ENCODE assay signal across 10 mouse cellular contexts in the genomic region with DNA sequence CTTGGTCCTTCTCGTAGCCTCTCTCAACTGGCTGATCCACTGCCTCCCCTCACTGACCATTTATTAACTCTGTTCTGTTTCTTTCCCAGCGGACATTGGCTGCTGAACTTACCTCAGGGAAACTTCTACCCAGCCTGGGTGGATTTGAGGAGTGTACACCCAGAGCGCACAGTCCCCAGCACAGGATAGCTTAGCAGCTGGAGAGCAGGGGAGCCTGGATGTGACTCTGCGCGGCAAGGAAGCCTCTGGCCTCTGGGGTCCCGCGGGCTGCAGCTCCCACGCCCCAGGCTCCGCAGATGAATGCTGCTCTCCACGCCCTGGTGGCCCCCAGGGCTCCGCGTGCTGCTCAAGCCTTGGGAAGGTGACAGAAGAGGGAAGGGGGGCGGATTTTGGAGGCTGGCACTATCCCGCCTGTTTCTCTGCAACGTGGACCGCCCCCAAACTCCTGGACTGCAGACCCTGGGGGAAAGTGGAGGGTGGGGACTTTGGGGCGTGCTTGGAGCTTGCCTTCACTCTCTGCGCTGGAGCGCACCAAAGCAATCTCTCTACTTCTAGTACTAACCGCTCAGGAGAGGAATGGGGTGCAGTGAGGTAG. TPM values are rescaled to one million over a fixed set of nuclear protein-coding genes. Genes with fewer than 3 reads are reported as not detected.
DNase-seq lines count a peak whose midpoint lies in the region; ATAC-seq lines count a peak whose summit lies in the region.
"Had no signal": no experiment of that assay in that cellular context is flagged by ENCODE, and none has a peak within 500 bp of the region (broad histone marks: within the 10 kb centered on the region; RNA-seq: fewer than 3 reads in every experiment).

Col6a6 (minus strand) TSS at position 370 of the 595 bp plus-strand sequence.

- no peak within 1 kb of the TSS; the same call in 1 of the 2 replicates for H3K9ac ChIP-seq in embryonic facial prominence, embryonic 15.5 days
- no peak within 1 kb of the TSS for H3K9ac ChIP-seq in midbrain, embryonic 11.5 days (ENCODE audit: low read length)

- H3K4me1 ChIP-seq in embryonic facial prominence, embryonic 15.5 days, result peaks cover 9% of the 10 kb centered on the region; the same call in 1 of the 2 replicates
- 0 out of 2 replicates have a peak, but pooled peaks cover 2% of the 10 kb centered on the region for H3K4me1 ChIP-seq in midbrain, embryonic 11.5 days (ENCODE audit: control insufficient read depth, insufficient read depth, low read length)

- H3K4me3 ChIP-seq in embryonic facial prominence, embryonic 15.5 days (replicated peaks), result peak within 1 kb of the TSS; percentile 34
- no peak within 1 kb of the TSS for H3K4me3 ChIP-seq in midbrain, embryonic 11.5 days (ENCODE audit: low read depth, low read length)

- peaks cover 11% of the 10 kb centered on the region for H3K27me3 ChIP-seq in embryonic facial prominence, embryonic 15.5 days
- no peaks in the 10 kb centered on the region; the same call in 1 of the 2 replicates for H3K27me3 ChIP-seq in midbrain, embryonic 11.5 days (ENCODE audit: control insufficient read depth, insufficient read depth, low read length)

- WGBS in embryonic facial prominence, embryonic 15.5 days, result 11% methylated on average over 20 of the region's 20 CpGs
- WGBS in midbrain, embryonic 11.5 days, result 17% methylated on average over 20 of the region's 20 CpGs

- no peaks in the 10 kb centered on the region for H3K36me3 ChIP-seq in embryonic facial prominence, embryonic 15.5 days
- no peaks in the 10 kb centered on the region for H3K36me3 ChIP-seq in midbrain, embryonic 11.5 days (ENCODE audit: control insufficient read depth, insufficient read depth, low read length)

- no peaks in the 10 kb centered on the region for H3K9me3 ChIP-seq in embryonic facial prominence, embryonic 15.5 days (replicated peaks)
- no peaks in the 10 kb centered on the region for H3K9me3 ChIP-seq in midbrain, embryonic 11.5 days (ENCODE audit: control insufficient read depth, low read length)

- ATAC-seq in embryonic facial prominence, embryonic 15.5 days (ENCODE audit: insufficient number of reproducible peaks, low FRiP score, low TSS enrichment, low read depth), result 0 out of 2 replicates have a peak, but pooled peaks have one; percentile 29
- ATAC-seq in midbrain, embryonic 11.5 days (ENCODE audit: low FRiP score), result no peak

- peak within 1 kb of the TSS; percentile 50 for H3K4me2 ChIP-seq in embryonic facial prominence, embryonic 15.5 days (replicated peaks)
- peak within 1 kb of the TSS; percentile 26; the same call in 1 of the 2 replicates for H3K4me2 ChIP-seq in midbrain, embryonic 11.5 days

- intact Hi-C loops in heart, postnatal 36 days (cut with DNase I), result no loop called here

- H3K27ac ChIP-seq in embryonic facial prominence, embryonic 15.5 days (replicated peaks), result peak within 1 kb of the TSS; percentile 36; the same call in 1 of the 2 replicates
- no peak within 1 kb of the TSS for H3K27ac ChIP-seq in midbrain, embryonic 11.5 days (ENCODE audit: low read depth, low read length)

- DNase-seq in embryo, embryonic 11 days, result peak; percentile 19
- DNase-seq in embryo, embryonic 10 days (ENCODE audit: low spot score), result no peak
- peak; percentile 10 to 21 for DNase-seq in heart, postnatal 36 days
- peak; percentile 85 for DNase-seq in midbrain, embryonic 11.5 days (ENCODE audit: low spot score, missing footprints)
- DNase-seq in right cerebral cortex, postnatal 10 days (ENCODE audit: low spot score in 2 of 2), result no peak
- no peak for DNase-seq in cerebellum, adult 9-11 months
- no peak for DNase-seq in adrenal gland, postnatal 14 days
- DNase-seq: adrenal gland, adult 2 months had no signal

RNA-seq across cellular contexts. Expression of gene Col6a6, which starts in this region (rescaled TPM):
- 4.2 and 5.1 TPM in 2 replicates for polyA plus RNA-seq in embryonic facial prominence, embryonic 15.5 days (2015; fragmentation: Nextera tagmentation; extraction: Ambion mirVana)
- total RNA-seq in heart, postnatal 36 days (2021), result 1 to 10 TPM; 4.0 to 4.4 TPM
- polyA plus RNA-seq in midbrain, embryonic 11.5 days (2014; fragmentation: Nextera tagmentation; extraction: Ambion mirVana), result 0.14 and 0.15 TPM in 2 replicates
- 5.0 and 6.7 TPM in 2 replicates for total RNA-seq in adrenal gland, postnatal 14 days (2021)
- polyA plus RNA-seq: small intestine, adult 2 months had no signal

Comparison
In these comparisons a context has a peak if more than half of its experiments do, and no peak if none do; other contexts are left out.
1. DNase-seq: peak in embryo, embryonic 11 days (single experiment) and heart, postnatal 36 days (2 of 2); none in embryo, embryonic 10 days (single experiment), right cerebral cortex, postnatal 10 days (0 of 2), cerebellum, adult 9-11 months (single experiment) and adrenal gland, postnatal 14 days (single experiment).
2. Peak in DNase-seq and H3K4me2 ChIP-seq in midbrain, embryonic 11.5 days; RNA of the gene not detected or under 1 TPM.